Mouse (Mus musculus) bone marrow, adult 2 months (tissue): ENCODE results near the gene Rbpj.

Experiments
- CTCF ChIP-seq: fragments of 200-500 bp; IDR thresholded peaks from 2 replicates; pipeline ENCODE4 v1.5.1; 2011; ENCODE audit warnings: low read length, control low read depth; ENCODE audit not compliant: control insufficient read depth, insufficient read depth
- POLR2A ChIP-seq: fragments of 200-500 bp; IDR thresholded peaks from 2 replicates; pipeline ENCODE4 v1.6.1; 2011; ENCODE audit warnings: low read depth, mild to moderate bottlenecking, control low read depth, low read length, borderline replicate concordance; ENCODE audit not compliant: control insufficient read depth

DNA sequence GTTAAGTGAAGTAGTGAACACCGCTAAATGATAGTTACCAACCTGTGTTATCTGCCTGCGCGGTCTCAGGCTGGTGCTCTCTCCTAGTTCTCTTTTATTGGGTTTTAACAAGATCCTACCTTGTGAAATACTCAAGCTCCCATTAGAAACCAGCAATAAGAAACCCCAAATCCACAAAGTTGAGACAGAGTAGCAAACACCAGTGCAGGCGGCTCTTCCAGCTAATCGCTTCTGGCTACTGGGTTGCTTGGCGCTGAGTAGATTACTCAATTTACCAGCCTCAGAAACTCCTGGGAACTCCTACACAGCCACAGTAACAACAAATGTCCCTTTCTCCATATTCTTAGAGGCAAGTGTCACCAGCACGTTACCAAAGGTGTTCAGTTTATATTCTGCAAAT is 58.2 kb downstream of the Rbpj start:
- TF ChIP-seq CTCF = no peak
- TF ChIP-seq POLR2A = no peak
